Mouse (Mus musculus) CD4-positive, CD25-positive, alpha-beta regulatory T cell, adult 4 months (primary cell): ENCODE data around the gene Rpa2. TPM values are rescaled to one million over a fixed set of nuclear protein-coding genes. Genes with fewer than 3 reads are reported as not detected.
"Not testable (repeated sequence)": the region's sequence is repeated elsewhere in the genome, so short reads cannot be mapped to it uniquely, and the experiment has no call there.

Experiments
- ATAC-seq: one replicate; pipeline ENCODE4 v1.8.0; 2017
- polyA plus RNA-seq, 2 experiments: library from polyadenylated mRNA; unstranded; fragments of 100-300 nt; shearing (Covaris generic); gene quantifications; one replicate each; pipeline ENCODE4 v1.2.1; 2017

Gene Rpa2
- polyA plus RNA-seq, 2 experiments from 2014 or later = 64.3 to 66.9 TPM

GRCm38 (mm10) chr4:132763125-132763524 is 5.0 kb upstream of the Rpa2 start:
- not testable (repeated sequence) for ATAC-seq

- no peak for ATAC-seq
These were observed 3.6 kb downstream of the Rpa2 start for GRCm38 (mm10) chr4:132771776-132772175.

- peak; percentile 32 for ATAC-seq
These were observed 6.8 kb downstream of the Rpa2 start for GRCm38 (mm10) chr4:132774905-132775304.

GRCm38 (mm10) chr4:132776764-132777163 is 8.6 kb downstream of the Rpa2 start:
- ATAC-seq = peak; percentile 45

- peak; percentile 41 for ATAC-seq
These were observed 10.6 kb downstream of the Rpa2 start for GRCm38 (mm10) chr4:132778562-132779201.

GRCm38 (mm10) chr4:132780288-132780687 is 12.2 kb downstream of the Rpa2 start:
- no peak for ATAC-seq

- ATAC-seq = peak; percentile 58
These were observed 15.6 kb downstream of the Rpa2 start for GRCm38 (mm10) chr4:132783732-132784131.

- ATAC-seq = no peak
These were observed 17.1 kb downstream of the Rpa2 start for GRCm38 (mm10) chr4:132785228-132785627.

GRCm38 (mm10) chr4:132789731-132790130 is 21.6 kb downstream of the Rpa2 start:
- ATAC-seq = no peak

GRCm38 (mm10) chr4:132793322-132794004 is 25.3 kb downstream of the Rpa2 start:
- ATAC-seq = not testable (repeated sequence)

- ATAC-seq = no peak
These were observed 25.9 kb downstream of the Rpa2 start for GRCm38 (mm10) chr4:132794028-132794427.

- ATAC-seq = no peak
These were observed 26.6 kb downstream of the Rpa2 start for GRCm38 (mm10) chr4:132794760-132795159.

- no peak for ATAC-seq
These were observed 27.0 kb downstream of the Rpa2 start for GRCm38 (mm10) chr4:132795171-132795570.

- peak; percentile 77 for ATAC-seq
These were observed 28.2 kb downstream of the Rpa2 start, which contains the start of gene Themis2 for GRCm38 (mm10) chr4:132796196-132796886. Gene Themis2 (minus strand): TSS chr4:132796387.

- ATAC-seq = no peak
These were observed 29.3 kb downstream of the Rpa2 start for GRCm38 (mm10) chr4:132797461-132797860.

GRCm38 (mm10) chr4:132798028-132798427 is 29.9 kb downstream of the Rpa2 start:
- no peak for ATAC-seq

- not testable (repeated sequence) for ATAC-seq
These were observed 30.5 kb downstream of the Rpa2 start for GRCm38 (mm10) chr4:132798666-132799065.

GRCm38 (mm10) chr4:132799845-132800244 is 31.7 kb downstream of the Rpa2 start:
- ATAC-seq = no peak

GRCm38 (mm10) chr4:132801176-132802077 is 33.3 kb downstream of the Rpa2 start:
- no peak for ATAC-seq

GRCm38 (mm10) chr4:132802171-132802637 is 34.1 kb downstream of the Rpa2 start:
- ATAC-seq = peak; percentile 72

- ATAC-seq = no peak
These were observed 35.1 kb downstream of the Rpa2 start for GRCm38 (mm10) chr4:132803212-132803611.

- ATAC-seq = no peak
These were observed 35.7 kb downstream of the Rpa2 start for GRCm38 (mm10) chr4:132803876-132804275.
